Mouse (Mus musculus): Measurements from ENCODE around the gene Mob1b.

Gene Mob1b

GRCm38 (mm10) chr5:88782072-88782765, 61.6 kb downstream of the Mob1b start:
- DNase-seq (ENCODE audit: low spot score in 2 of 2), result no peak

DNA sequence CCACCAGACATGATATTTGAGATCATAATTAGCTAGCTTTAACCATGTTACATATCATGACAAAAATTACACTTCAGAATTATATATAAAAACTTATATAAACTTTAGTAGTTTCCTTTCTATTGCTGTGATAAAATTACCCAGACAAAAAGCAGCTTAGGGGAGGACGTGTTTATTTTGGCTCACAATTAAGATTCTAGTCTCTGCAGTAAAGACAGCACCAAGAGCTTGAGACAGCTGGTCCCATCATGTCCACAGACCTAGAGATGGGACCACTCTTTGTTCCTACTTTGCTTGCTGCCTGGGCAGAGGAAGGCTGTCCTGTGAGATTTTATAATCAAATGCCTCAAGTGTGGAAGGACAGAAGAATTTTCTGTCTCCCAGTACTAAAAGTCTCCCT, 64.4 kb downstream of the Mob1b start:
- DNase-seq (ENCODE audit: low spot score in 2 of 2), result no peak

DNA sequence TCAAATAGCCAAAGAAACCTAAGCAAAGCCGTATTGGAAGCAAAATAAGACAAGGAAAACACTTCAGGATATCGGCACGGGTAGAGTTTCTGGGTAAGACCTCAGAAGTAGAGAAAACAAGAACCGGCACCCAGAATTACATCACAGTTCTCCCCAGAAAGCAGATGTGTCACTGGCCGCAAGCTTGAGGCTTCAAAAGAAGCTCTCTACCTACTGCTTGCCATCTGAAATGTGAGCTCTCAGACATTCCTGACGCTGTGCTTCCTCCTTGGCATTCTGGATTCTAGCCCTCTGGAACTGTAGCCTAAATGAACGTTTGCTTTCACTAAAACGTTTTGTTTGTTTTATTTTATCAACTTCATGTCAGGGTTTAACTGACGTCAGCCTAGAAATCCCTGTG, 70.0 kb downstream of the Mob1b start:
- no peak for DNase-seq (ENCODE audit: low spot score in 2 of 2)

DNA sequence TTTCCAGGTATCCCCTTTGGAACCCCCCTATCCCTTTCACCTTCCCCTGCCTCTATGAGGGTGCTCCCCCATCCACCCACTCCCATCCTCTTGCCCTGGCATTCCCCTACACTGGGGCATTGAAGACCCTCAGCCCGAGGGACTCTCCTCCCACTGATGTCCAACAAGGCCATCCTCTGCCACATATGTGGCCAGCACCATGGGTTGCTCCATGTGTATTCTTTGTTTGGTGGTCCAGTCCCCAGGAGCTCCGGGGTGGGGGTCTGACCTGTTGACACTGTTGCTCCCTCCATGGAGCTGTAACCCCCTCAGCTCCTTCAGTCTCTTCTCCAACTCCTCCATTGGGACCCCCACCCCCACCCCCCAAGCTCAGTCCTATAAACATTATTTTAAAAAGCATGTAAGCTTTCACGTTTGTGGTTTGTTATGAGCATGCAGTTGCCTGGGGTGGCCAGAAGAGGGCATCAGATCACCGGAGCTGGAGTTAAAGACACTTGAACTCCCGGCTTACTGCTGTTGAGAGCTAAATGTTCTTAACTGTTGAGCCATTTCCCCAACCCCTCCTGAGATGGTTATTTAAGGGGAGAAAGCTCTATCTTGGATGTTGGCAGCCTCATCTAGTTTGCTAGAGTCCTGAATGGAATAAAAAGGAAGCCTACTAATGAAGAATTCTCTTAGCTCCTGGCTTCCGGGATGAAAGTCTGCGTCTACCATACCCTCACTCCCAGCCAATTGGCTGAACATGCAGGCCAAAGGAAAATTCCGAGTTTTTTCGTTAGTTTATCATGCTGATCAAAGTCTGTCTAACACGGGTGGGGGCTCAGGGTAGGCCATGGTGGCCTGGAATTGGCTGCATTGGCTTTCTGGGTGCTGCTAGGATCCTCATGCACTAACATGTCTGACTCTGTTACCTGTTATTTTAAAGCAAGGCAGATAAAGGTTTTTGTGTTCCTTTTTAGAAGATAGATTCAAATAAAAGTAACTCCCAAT, 70.9 kb downstream of the Mob1b start:
- peak in 1 of 2 experiments; percentile 40 for DNase-seq (ENCODE audit: low spot score in 2 of 2)

GRCm38 (mm10) chr5:88793676-88794075, 73.0 kb downstream of the Mob1b start:
- no peak for DNase-seq (ENCODE audit: low spot score in 2 of 2)

GRCm38 (mm10) chr5:88795910-88796584, 75.4 kb downstream of the Mob1b start:
- DNase-seq (ENCODE audit: low spot score in 2 of 2), result no peak

- DNase-seq (ENCODE audit: low spot score in 2 of 2), result no peak
Measured at GRCm38 (mm10) chr5:88796588-88796987, 75.9 kb downstream of the Mob1b start.

DNA sequence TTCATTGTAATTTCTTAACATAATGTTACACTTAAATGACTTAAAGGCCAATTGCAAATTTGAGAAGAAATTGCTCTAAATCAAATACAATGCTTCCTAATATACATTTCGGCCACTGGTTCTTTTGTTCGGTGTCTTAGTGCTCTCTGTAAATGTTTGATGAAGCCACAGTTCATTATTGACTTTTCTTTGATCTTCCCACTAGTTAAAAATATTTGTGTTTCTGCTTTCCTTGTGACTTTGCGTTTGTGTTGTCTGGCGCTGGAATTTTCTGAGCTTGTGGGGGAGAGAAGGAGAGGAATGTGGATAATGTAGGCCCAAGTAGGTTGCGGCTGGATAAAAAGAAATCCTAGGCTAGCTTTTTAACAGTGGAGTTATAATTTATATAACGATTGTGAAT, 76.5 kb downstream of the Mob1b start:
- no peak for DNase-seq (ENCODE audit: low spot score in 2 of 2)

- DNase-seq (ENCODE audit: low spot score in 2 of 2), result no peak
Measured at GRCm38 (mm10) chr5:88805616-88806015, 85.0 kb downstream of the Mob1b start.

- DNase-seq (ENCODE audit: low spot score in 2 of 2), result no peak
Measured at GRCm38 (mm10) chr5:88806278-88806677, 85.6 kb downstream of the Mob1b start.

DNA sequence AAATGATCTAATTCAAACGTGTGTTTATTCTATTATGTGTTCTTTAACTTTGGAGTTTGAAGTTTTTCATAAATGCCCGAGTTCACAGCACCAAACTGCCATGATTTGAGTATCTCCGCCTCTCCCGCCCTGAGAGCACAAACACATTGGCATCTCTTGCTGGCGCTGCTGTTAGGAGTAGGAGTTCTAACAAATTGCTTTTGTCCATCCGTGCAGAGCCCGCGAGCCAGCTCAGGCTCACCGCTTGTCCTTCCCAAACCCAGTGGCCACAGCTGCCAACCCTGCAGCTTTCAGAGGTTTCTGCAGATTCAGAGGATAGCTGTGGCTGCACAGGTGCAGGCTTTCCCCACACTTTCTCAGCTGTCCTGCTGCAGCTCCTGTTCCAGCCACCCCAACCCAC, 86.7 kb downstream of the Mob1b start:
- DNase-seq (ENCODE audit: low spot score in 2 of 2), result no peak

GRCm38 (mm10) chr5:88813188-88813587, 92.5 kb downstream of the Mob1b start:
- DNase-seq (ENCODE audit: low spot score in 2 of 2), result no peak

Measured in frontal cortex, postnatal 10 days (tissue).